Mouse (Mus musculus) stomach, embryonic 16.5 days (tissue): ENCODE results near the gene Lhx4. TPM values are rescaled to one million over a fixed set of nuclear protein-coding genes. Genes with fewer than 3 reads are reported as not detected.

Experiments
- ATAC-seq: fragments of 200-750 bp; cut with Nextera tagmentation; 2 replicates; pipeline ENCODE4 v1.8.0; 2017; ENCODE audit warnings: moderate number of reproducible peaks, moderate TSS enrichment; ENCODE audit not compliant: insufficient read depth, low FRiP score
- H3K27ac ChIP-seq: fragments of 300-500 bp; sonication (generic); 2 replicates; pipeline ENCODE4 v1.5.1; 2014; ENCODE audit warnings: low read length
- H3K27me3 ChIP-seq: fragments of 300-500 bp; sonication (generic); 2 replicates; pipeline ENCODE4 v1.6.1; 2014; ENCODE audit warnings: low read length, control low read depth, mixed read lengths; ENCODE audit not compliant: control insufficient read depth, insufficient read depth
- H3K36me3 ChIP-seq: fragments of 300-500 bp; sonication (generic); 2 replicates; pipeline ENCODE4 v1.6.1; 2014; ENCODE audit warnings: low read length; ENCODE audit not compliant: control insufficient read depth, insufficient read depth
- H3K4me1 ChIP-seq: fragments of 300-500 bp; sonication (generic); 2 replicates; pipeline ENCODE4 v1.6.1; 2014; ENCODE audit warnings: low read length, control low read depth, mixed read lengths; ENCODE audit not compliant: control insufficient read depth, insufficient read depth
- H3K4me2 ChIP-seq: fragments of 300-500 bp; sonication (generic); 2 replicates; pipeline ENCODE4 v1.6.1; 2014; ENCODE audit warnings: low read depth, low read length, mixed read lengths
- H3K4me3 ChIP-seq: fragments of 300-500 bp; sonication (generic); replicated peaks from 2 replicates; pipeline ENCODE4 v1.5.1; 2014; ENCODE audit warnings: mild to moderate bottlenecking, low read length
- H3K9ac ChIP-seq: fragments of 300-500 bp; sonication (generic); 2 replicates; pipeline ENCODE4 v1.6.1; 2014; ENCODE audit warnings: low read length
- H3K9me3 ChIP-seq: fragments of 300-500 bp; sonication (generic); replicated peaks from 2 replicates; pipeline ENCODE4 v1.6.1; 2016; ENCODE audit warnings: low read length, control low read depth; ENCODE audit not compliant: control insufficient read depth
- WGBS: fragments of 180-500 bp; shearing (Covaris S2); extraction: QIAGEN DNeasy Blood & Tissue Kit; methylation state at CpG from one replicate; pipeline ENCODE4 v1.1.7; 2014; 5-methylcytosine and 5-hydroxymethylcytosine counted together
- polyA plus RNA-seq: library from polyadenylated mRNA; unstranded; fragments of >200 nt; fragmentation: Nextera tagmentation; extraction: Ambion mirVana; gene quantifications from 2 replicates; pipeline ENCODE4 v1.2.1, GENCODE M21; 2015

Lhx4 gene
- polyA plus RNA-seq, 1 experiment from 2014 or later, result not detected

- WGBS, result under 1% methylated on average over 58 of the region's 58 CpGs
- Histone ChIP-seq H3K4me2 (no peak overlapping the region), H3K4me1 (peaks cover 11% of the 10 kb centered on the region), H3K36me3 (no peaks in the 10 kb centered on the region), H3K4me3 (no peak overlapping the region), H3K27me3 (peaks cover 94% of the 10 kb centered on the region), H3K9me3 (no peaks in the 10 kb centered on the region), H3K27ac (no peak overlapping the region), H3K9ac (no peak overlapping the region)
- ATAC-seq, result no peak
Measured at GRCm38 (mm10) chr1:155737017-155737808, 14.3 kb downstream of the Lhx4 start.

DNA sequence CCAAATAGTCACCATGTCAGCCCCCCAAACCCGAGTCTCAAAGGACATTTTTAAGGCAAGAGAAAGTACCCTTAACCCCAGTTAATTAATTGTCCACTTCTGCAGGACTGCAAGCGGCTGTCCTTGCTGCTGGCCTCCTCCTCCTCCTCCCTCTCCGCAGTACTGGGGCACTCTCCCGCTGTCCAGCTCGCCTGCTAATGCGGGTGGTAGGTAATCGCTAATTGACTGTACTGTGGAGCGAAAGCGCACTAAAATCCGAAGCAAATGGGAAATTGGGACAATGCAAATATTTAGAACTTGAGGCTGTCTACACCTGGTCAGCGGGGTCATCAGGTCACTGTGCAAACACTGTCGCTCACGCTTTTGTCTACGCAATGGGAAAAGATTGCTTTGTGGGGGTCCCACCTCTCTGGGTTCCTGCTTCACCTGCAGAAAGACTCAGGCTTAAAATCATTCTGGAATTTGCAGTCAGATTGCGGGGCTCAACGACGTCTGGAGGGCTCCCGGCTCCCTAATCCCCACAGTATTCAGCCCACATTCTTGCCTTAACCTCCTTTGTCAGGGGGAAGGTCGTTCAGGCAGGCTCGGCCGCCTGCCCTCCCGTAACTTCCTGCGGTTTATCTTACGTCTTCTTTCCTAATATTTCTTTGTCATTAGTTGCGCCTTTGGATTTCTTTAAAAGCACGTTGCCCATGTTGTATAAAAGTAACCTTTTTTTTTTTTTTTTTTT lies 15.2 kb downstream of the Lhx4 start:
- Histone ChIP-seq H3K27ac (no peak overlapping the region), H3K27me3 (peaks cover 94% of the 10 kb centered on the region), H3K4me1 (peaks cover 4% of the 10 kb centered on the region; the same call in 1 of the 2 replicates), H3K9ac (no peak overlapping the region), H3K4me2 (no peak overlapping the region), H3K36me3 (no peaks in the 10 kb centered on the region), H3K9me3 (no peaks in the 10 kb centered on the region), H3K4me3 (no peak overlapping the region)
- WGBS, result 1% methylated on average over 26 of the region's 26 CpGs
- ATAC-seq, result no peak

DNA sequence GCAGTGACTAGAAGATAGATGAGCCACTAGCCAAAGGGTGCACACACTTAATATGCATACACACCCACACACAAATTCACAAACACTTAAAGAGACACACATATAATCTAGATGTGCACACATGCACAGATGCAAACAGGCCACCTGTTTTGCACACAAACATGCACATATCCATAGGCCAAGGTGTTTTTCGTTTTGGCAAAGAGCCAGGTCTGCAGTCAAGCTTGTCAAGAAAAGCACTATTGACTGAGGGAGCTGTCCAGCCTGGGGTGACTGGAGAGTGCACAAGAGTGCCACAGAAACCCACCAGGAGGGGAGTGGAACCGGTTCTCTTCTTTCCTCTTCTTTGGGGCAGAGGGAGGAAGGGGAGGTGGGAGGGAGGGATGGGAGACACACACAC lies 20.3 kb downstream of the Lhx4 start:
- ATAC-seq, result no peak

GRCm38 (mm10) chr1:155729113-155729795 lies 22.2 kb downstream of the Lhx4 start:
- peaks cover 57% of the 10 kb centered on the region for H3K27me3 ChIP-seq
- ATAC-seq, result no peak
- H3K9me3 ChIP-seq, result 0 out of 2 replicates have a peak, but pooled peaks cover 4% of the 10 kb centered on the region
- H3K4me2 ChIP-seq, result no peak overlapping the region
- H3K9ac ChIP-seq, result no peak overlapping the region
- H3K36me3 ChIP-seq, result no peaks in the 10 kb centered on the region
- H3K27ac ChIP-seq, result no peak overlapping the region
- H3K4me1 ChIP-seq, result no peaks in the 10 kb centered on the region
- 2% methylated on average over 23 of the region's 23 CpGs for WGBS
- H3K4me3 ChIP-seq, result no peak overlapping the region

More for the DNA sequence above, 20.3 kb downstream of the Lhx4 start:
- no peaks in the 10 kb centered on the region for H3K36me3 ChIP-seq
- peaks cover 70% of the 10 kb centered on the region for H3K27me3 ChIP-seq
- no peaks in the 10 kb centered on the region for H3K4me1 ChIP-seq
- 0% methylated on average over 2 of the region's 2 CpGs for WGBS
- no peak overlapping the region for H3K4me2 ChIP-seq
- no peak overlapping the region for H3K4me3 ChIP-seq
- H3K9ac ChIP-seq, result no peak overlapping the region
- H3K9me3 ChIP-seq, result 0 out of 2 replicates have a peak, but pooled peaks cover 4% of the 10 kb centered on the region
- H3K27ac ChIP-seq, result no peak overlapping the region

DNA sequence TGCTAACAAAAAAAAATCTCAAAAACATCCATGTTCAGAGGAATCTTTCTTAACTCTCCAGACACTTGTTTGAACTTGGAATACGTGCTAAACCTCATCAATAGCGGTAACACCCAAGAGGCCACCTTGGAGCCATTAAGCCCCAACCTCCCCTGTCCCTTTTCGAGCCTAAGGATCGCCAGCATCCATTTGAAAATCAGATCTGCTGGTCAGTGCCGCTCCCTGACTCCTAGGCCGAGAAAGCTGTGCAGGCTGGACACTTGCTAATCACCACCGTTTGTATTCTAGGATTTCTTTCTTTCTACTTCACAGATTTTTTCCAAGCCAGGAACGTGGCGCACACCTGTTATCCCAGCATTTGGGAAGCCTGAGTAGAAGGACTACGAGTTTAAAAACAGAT lies 23.7 kb downstream of the Lhx4 start:
- H3K4me2 ChIP-seq, result no peak overlapping the region
- H3K27ac ChIP-seq, result no peak overlapping the region
- 28% methylated on average over 10 of the region's 10 CpGs for WGBS
- H3K9ac ChIP-seq, result no peak overlapping the region
- no peaks in the 10 kb centered on the region for H3K4me1 ChIP-seq
- H3K27me3 ChIP-seq, result peaks cover 44% of the 10 kb centered on the region
- H3K4me3 ChIP-seq, result no peak overlapping the region
- ATAC-seq, result no peak
- H3K9me3 ChIP-seq, result 0 out of 2 replicates have a peak, but pooled peaks cover 4% of the 10 kb centered on the region
- H3K36me3 ChIP-seq, result no peaks in the 10 kb centered on the region

GRCm38 (mm10) chr1:155725876-155726275 lies 25.6 kb downstream of the Lhx4 start:
- Histone ChIP-seq H3K4me2 (no peak overlapping the region), H3K9me3 (0 out of 2 replicates have a peak, but pooled peaks cover 4% of the 10 kb centered on the region), H3K4me3 (no peak overlapping the region), H3K27me3 (peaks cover 33% of the 10 kb centered on the region), H3K27ac (no peak overlapping the region), H3K9ac (no peak overlapping the region), H3K4me1 (no peaks in the 10 kb centered on the region), H3K36me3 (no peaks in the 10 kb centered on the region)
- no peak for ATAC-seq
- 45% methylated on average over 2 of the region's 2 CpGs for WGBS

GRCm38 (mm10) chr1:155724301-155724700 lies 27.2 kb downstream of the Lhx4 start:
- 77% methylated on average over 3 of the region's 3 CpGs for WGBS
- no peak overlapping the region for H3K27ac ChIP-seq
- 0 out of 2 replicates have a peak, but pooled peaks cover 4% of the 10 kb centered on the region for H3K9me3 ChIP-seq
- H3K27me3 ChIP-seq, result peaks cover 21% of the 10 kb centered on the region
- no peak overlapping the region for H3K9ac ChIP-seq
- H3K4me2 ChIP-seq, result no peak overlapping the region
- H3K4me3 ChIP-seq, result no peak overlapping the region
- no peak for ATAC-seq
- no peaks in the 10 kb centered on the region for H3K4me1 ChIP-seq
- H3K36me3 ChIP-seq, result no peaks in the 10 kb centered on the region

DNA sequence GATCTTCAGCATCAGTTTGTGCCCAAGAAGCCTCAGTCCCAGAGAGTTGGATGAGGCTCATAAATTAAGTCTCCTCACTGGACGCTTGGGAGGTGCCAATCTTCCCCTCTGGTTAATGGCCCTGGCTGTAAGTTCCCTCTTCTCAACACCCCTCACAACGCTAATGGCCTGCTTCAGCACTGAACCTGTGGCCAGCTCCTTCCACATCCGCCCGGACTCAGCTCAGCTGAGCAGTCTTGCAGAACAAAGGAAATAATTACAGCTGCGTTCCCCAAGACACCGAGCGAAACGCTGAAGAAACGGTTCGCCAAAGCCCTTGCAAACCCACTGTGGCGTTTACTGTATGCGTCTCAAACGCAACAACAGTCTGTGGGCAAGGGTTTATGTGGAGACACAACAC lies 29.3 kb downstream of the Lhx4 start:
- Histone ChIP-seq H3K4me3 (no peak overlapping the region), H3K27me3 (peaks cover 6% of the 10 kb centered on the region; the same call in 1 of the 2 replicates), H3K4me1 (no peaks in the 10 kb centered on the region), H3K9me3 (0 out of 2 replicates have a peak, but pooled peaks cover 4% of the 10 kb centered on the region), H3K27ac (no peak overlapping the region), H3K36me3 (no peaks in the 10 kb centered on the region), H3K9ac (no peak overlapping the region), H3K4me2 (0 out of 2 replicates have a peak overlapping the region, but pooled peaks have one; percentile 8)
- no peak for ATAC-seq
- WGBS, result 0% methylated on average over 13 of the region's 13 CpGs
